Mouse (Mus musculus): Measurements from ENCODE around the gene Abcc4.
"Not testable (repeated sequence)": the region's sequence is repeated elsewhere in the genome, so short reads cannot be mapped to it uniquely, and the experiment has no call there.

Gene Abcc4

DNA sequence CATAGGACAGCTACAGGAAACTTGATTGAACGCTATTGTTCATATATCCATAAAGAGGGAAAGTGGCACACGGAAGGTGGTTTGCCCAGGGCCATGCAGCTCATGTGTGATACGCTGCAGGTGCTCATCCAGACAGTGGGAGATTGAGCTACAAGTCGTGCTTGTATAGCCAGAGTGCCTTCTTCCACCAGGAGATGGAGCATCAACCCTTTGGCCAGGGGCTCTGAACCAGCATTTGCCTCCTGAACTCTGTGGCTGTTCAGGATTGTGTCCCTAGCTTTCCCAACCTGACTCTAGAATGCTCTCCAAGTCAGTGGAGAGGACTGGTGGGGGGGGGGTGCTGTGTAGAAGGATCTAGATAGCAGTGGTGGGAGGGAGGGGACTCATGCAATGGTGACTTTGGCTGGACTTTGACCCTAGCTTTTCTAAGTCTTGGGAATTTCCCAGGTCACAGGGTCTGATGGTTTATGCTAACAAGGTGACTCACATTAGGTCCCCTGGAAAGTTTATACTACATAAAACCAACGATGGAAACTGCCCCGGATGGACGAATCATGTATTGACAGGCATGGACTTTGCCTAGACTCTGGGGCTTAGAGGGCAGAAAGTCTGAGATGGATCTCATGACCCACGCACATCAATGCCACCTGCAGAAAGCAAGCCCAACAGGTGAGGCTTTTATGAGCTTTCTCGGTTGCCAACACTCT, 27.6 kb downstream of the Abcc4 start:
- DNase-seq (ENCODE audit: low spot score in 2 of 2): no peak

- no peak for DNase-seq (ENCODE audit: low spot score in 2 of 2)
Measured at GRCm38 (mm10) chr14:118676308-118676994, 29.6 kb downstream of the Abcc4 start.

DNA sequence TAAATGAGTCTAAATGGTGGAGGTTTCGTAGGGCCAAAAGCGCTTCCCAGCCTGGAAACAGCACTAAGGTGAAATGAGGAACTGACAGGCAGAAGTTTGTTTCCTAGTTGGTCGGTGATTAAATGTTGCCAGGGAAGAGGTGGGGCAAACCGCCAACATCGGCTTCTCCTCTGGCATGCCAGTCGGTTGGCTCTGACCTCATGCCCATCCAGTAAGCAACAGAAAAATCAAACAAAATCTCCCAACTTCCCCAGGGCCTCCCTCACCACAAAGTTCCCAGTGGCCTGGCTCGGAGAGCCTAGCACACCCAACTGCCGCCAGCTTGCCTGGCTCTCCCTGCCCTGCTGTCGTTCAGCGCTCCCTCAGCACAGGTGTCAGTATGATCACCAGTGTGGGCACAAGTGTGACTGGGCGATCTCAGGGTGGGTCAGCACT, 31.3 kb downstream of the Abcc4 start:
- DNase-seq (ENCODE audit: low spot score in 2 of 2): no peak

- no peak for DNase-seq (ENCODE audit: low spot score in 2 of 2)
Measured at GRCm38 (mm10) chr14:118674224-118674623, 31.8 kb downstream of the Abcc4 start.

GRCm38 (mm10) chr14:118673501-118673900, 32.5 kb downstream of the Abcc4 start:
- no peak for DNase-seq (ENCODE audit: low spot score in 2 of 2)

GRCm38 (mm10) chr14:118672931-118673330, 33.1 kb downstream of the Abcc4 start:
- DNase-seq (ENCODE audit: low spot score in 2 of 2): not testable (repeated sequence)

- no peak for DNase-seq (ENCODE audit: low spot score in 2 of 2)
Measured at GRCm38 (mm10) chr14:118667499-118667898, 38.5 kb downstream of the Abcc4 start.

DNA sequence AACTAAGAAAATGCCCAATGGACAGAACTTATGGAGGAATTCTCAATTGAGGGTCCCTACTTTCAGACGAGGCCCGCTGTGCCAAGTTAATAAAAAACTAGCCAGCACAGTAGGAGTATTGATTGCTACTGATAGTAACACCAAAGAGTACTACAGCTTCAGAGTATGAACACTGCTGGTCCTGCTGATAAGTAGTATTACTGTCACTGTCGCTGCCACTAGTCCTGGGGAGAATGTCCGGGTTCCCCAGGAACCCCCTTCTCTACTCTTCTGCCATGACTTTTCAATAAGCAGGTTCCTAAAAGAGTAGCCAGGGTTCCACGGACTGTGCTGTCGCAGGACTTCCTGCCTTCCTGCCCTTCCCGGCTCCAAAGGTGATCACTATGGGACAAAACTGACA, 41.4 kb downstream of the Abcc4 start:
- no peak for DNase-seq (ENCODE audit: low spot score in 2 of 2)

DNA sequence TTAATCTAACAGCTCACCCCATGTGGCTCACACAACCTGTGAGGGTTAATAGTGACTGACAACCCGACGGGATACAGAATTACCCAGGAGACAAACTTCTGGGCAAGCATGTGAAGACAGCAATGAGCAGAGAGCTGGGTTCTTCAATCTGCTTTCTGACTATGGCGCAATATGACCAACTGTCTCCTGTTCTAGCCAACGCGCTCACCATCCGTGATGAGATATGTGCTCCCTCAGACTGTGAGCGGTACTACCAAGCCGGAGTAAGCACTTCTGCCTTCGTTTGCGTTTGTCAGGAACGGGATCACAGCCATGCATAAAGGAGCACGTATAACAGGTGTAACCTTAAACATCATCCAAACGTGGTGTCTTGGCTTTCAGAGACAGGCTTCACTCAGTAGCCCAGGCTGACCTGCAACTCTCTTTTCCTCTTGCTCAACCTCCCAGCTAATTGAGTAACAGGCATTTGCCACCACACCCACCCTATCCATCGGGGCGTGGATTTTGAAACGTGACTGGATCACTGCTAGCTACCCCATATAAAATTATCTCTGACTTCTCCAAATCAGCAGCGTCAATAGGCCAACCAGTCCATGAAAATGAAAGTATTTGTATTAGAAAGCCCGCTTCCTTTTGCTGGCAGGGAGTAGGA, 43.3 kb downstream of the Abcc4 start:
- DNase-seq (ENCODE audit: low spot score in 2 of 2): no peak

DNA sequence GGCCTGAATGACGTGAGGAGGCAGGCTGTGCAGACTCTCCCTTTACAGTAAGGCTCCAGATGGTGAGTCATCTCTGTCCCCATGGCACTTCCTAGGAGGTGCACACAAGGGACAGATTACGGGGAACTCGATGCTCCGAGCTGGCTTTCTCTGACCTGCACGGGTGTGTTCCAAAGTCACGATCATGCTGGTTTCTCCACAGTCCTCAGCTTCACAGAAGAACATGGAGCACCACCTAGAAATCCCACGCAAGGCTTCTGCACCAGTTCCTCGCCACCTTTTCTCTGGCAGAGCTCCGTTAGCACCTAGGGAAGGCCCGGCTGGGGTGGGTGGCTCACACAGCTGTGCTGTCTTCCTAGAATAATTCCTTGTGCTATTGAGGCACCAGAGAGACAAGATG, 43.9 kb downstream of the Abcc4 start:
- DNase-seq (ENCODE audit: low spot score in 2 of 2): no peak

DNA sequence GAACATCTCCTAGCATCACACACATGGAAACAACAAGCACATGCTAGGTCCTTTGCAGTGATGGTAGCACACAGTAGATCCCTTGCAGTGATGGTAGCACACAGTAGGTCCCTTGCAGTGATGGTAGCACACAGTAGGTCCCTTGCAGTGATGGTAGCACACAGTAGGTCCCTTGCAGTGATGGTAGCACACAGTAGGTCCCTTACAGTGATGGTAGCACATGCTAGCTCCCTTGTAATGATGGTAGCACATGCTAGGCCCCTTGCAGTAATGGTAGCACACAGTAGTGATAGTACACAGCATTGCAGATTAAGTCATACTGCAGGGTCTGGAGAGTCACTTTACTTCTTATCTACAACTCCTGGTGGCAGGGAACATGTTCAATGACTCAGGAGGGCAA, 46.8 kb downstream of the Abcc4 start:
- no peak for DNase-seq (ENCODE audit: low spot score in 2 of 2)

DNA sequence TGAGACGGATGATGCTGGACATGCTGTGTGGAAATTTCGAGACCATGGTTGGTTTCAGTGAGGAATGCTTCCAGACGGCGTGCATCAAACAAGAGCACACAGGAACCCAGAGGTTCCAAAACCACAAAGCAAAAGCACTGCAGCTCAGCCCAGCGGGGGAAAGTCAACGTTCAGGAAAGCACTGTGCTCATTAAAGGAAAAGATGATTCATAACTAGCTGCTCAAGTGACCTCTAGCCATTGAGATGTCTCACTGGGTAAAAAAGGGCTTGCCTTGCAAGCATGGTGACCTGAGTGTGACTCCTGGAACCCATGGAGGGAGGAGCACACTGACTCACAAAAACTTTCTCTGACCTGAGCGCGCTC, 47.7 kb downstream of the Abcc4 start:
- no peak for DNase-seq (ENCODE audit: low spot score in 2 of 2)

- no peak for DNase-seq (ENCODE audit: low spot score in 2 of 2)
Measured at GRCm38 (mm10) chr14:118657673-118658327, 48.2 kb downstream of the Abcc4 start.

- no peak for DNase-seq (ENCODE audit: low spot score in 2 of 2)
Measured at GRCm38 (mm10) chr14:118657206-118657605, 48.8 kb downstream of the Abcc4 start.

DNA sequence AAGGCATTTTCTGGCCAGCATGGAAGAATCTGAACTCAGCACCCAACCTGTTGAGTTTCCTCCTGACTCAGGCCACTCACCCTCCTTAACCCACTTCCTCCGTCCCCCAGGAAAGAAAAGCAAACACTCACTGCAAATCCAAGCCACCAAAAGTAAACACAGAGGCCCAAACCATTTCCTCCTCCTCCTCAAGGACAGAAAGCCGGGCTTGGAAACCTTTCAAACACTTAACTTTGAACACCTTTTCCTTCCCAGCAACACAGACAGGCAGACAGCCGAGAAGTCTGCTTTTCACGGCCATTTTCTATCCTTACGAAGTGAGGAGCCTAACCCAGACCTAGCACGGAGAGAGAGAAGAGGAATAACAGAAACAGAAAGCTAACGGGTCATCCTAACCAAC, 50.0 kb downstream of the Abcc4 start:
- DNase-seq (ENCODE audit: low spot score in 2 of 2): no peak

DNA sequence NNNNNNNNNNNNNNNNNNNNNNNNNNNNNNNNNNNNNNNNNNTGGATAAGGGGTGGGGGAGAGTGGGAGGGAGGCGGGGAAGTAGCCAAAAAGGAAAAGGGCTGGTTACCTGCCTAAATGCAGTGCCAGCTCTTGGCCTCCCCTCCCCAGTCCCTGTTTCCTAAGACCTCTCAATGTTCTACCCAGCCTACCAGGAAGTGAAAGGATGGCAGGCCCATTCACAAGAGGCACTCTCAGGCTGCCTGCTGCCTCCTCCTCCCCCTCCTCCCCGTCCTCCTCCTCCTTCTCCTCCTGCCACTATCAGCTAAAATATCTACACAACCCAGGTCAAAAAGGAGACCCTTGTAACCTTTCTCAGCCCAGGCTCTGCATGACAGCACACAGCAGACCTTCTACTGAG, 51.1 kb downstream of the Abcc4 start:
- DNase-seq (ENCODE audit: low spot score in 2 of 2): no peak

GRCm38 (mm10) chr14:118651704-118652439, 54.1 kb downstream of the Abcc4 start:
- DNase-seq (ENCODE audit: low spot score in 2 of 2): no peak

- no peak for DNase-seq (ENCODE audit: low spot score in 2 of 2)
Measured at GRCm38 (mm10) chr14:118649895-118650256, 56.1 kb downstream of the Abcc4 start.

DNA sequence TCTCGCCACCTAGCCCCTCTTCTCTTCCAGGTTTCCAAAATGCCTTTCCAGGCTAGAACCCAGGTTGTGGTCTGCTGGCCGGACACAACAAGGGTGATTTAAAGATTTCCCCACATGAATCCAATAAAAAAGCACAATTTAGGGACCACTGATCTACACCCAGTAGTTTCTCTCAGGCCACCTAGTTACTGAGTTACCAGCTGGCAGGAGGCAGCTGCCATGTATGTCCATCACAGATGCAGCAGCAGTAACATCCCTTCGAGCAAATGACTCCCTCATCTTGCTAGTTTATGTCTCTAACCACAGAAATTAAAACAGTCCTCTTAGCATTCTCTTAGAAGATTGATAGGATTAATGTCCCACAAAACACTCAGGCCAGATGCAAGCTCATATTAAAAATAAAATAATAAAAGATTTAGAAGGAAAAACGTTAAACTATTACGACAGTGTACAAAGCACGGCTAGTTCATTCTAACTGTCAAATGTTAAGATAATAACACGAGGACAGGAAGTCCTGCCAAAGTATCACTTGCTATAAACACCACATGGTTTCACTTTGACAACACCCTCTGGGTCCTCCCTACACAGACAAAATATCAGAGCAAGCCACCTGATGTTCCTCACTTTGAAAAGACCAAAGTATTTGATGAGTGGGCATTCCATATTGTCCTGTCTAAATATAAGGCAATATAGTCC, 56.7 kb downstream of the Abcc4 start:
- no peak for DNase-seq (ENCODE audit: low spot score in 2 of 2)

- DNase-seq (ENCODE audit: low spot score in 2 of 2): not testable (repeated sequence)
Measured at GRCm38 (mm10) chr14:118642940-118643591, 63.0 kb downstream of the Abcc4 start.

- DNase-seq (ENCODE audit: low spot score in 2 of 2): no peak
Measured at GRCm38 (mm10) chr14:118642140-118642539, 63.9 kb downstream of the Abcc4 start.

All from urinary bladder, postnatal 4 days (tissue).